Mouse (Mus musculus) gastrocnemius, adult 2 months (tissue): ENCODE data around the gene Mospd3. TPM values are rescaled to one million over a fixed set of nuclear protein-coding genes. Genes with fewer than 3 reads are reported as not detected.
A peak's percentile ranks its signal among the peaks of the same experiment; 100 is the strongest.
"Not testable (repeated sequence)": the region's sequence is repeated elsewhere in the genome, so short reads cannot be mapped to it uniquely, and the experiment has no call there.

Source experiments
- DNase-seq: peaks from one replicate; pipeline ENCODE4 v3.0.0; 2022
- H3K27ac ChIP-seq: fragments of 200-600 bp; 2 replicates; pipeline ENCODE4 v1.8.1; 2022; ENCODE audit warnings: mild to moderate bottlenecking
- H3K4me3 ChIP-seq: fragments of 200-600 bp; 2 replicates; pipeline ENCODE4 v1.8.1; 2022; ENCODE audit warnings: mild to moderate bottlenecking, moderate library complexity
- CTCF ChIP-seq: fragments of 200-600 bp; IDR thresholded peaks from 2 replicates; pipeline ENCODE4 v1.8.1; 2022; ENCODE audit warnings: antibody characterized with exemption, mild to moderate bottlenecking, moderate library complexity
- intact Hi-C: fragments of 180-260 bp; cut with DNase I; formaldehyde crosslinking; loops from one replicate; pipeline ENCODE4 v1.15.1; 2025
- total RNA-seq, 2 experiments: library from RNA; stranded (reverse); gene quantifications; 2 replicates each; pipeline ENCODE4 v1.2.3; 2021

The Mospd3 gene
- total RNA-seq, 2 experiments from 2014 or later, result 9.8 to 12.2 TPM

DNA sequence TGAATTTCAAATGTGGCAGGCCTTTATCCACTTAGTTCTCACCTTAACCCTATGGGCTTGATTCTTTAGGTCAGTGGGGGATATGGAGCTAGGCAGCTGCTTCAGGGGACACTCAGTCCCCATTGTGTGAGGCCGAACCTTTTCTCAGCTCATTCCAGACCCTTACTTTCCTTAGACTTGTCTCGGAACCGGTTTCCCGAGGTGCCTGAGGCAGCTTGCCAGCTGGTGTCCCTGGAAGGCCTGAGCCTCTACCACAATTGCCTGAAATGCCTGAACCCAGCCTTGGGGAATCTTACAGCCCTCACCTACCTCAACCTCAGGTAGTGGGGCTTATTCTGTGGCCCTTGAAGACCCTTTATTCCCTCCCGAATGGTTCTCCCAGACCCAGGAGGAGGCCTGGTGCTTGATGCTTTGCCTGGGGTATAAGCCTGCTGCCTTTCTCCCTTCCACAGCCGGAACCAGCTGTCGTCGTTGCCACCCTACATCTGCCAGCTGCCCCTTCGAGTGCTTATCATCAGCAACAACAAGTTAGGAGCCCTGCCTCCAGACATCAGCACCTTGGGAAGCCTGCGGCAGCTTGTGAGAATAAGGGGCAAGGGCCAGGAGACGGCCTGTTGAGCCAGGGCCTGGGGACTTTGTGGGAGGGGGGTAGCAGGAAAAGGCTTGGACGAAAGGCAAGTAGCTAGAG, 32.7 kb upstream of the Mospd3 start:
- intact Hi-C loops, result no loop called here
- DNase-seq, result no peak
- TF ChIP-seq CTCF, result no peak
- H3K4me3 ChIP-seq, result no peak overlapping the region
- peak overlapping the region; percentile 8; the same call in 1 of the 2 replicates for H3K27ac ChIP-seq

DNA sequence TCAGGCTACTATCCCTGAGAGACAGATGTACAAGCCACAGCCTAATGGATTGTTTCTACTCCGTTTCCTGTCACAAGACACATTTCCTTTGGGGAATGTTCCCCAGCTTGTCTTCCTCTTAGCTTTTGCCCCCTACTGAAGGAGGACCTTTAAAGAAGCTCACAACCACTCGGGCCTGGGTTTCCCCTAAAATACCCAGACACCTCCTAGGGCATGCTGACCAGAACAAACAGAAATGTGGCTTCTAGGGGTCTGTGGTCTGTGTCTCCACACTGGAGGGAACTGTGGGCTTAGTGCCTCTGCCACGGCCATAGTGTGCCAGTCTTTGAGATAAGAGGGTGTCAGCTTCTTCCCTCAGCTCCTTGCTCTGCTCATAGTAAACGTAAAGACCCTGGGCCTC, 30.7 kb upstream of the Mospd3 start:
- no peak for DNase-seq
- peak overlapping the region; percentile 95 for H3K27ac ChIP-seq
- TF ChIP-seq CTCF, result no peak
- H3K4me3 ChIP-seq, result peak overlapping the region; percentile 89
- intact Hi-C loops, result no loop called here

DNA sequence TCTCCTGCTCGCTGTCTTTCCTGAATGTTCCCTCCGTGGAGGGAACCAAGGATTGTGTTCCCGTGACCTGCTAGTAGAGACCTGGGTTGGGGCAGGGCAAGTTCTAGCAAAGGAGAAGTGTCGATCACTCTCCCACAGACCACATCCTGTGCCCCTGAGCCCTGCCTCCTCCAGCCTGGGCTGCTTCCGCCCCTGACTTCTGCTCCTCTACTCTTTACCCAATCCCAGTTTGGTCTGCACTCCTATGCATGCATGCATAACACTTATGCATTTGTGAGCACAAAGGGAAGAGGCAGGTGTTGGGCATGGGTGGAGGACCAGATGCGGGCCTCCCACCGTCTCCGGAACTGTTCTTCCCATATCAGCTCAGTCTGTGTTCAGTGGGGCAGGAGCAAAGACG, 30.3 kb upstream of the Mospd3 start:
- H3K27ac ChIP-seq, result peak overlapping the region; percentile 95
- DNase-seq, result no peak
- intact Hi-C loops, result no loop called here
- peak overlapping the region; percentile 89 for H3K4me3 ChIP-seq
- no peak for TF ChIP-seq CTCF

DNA sequence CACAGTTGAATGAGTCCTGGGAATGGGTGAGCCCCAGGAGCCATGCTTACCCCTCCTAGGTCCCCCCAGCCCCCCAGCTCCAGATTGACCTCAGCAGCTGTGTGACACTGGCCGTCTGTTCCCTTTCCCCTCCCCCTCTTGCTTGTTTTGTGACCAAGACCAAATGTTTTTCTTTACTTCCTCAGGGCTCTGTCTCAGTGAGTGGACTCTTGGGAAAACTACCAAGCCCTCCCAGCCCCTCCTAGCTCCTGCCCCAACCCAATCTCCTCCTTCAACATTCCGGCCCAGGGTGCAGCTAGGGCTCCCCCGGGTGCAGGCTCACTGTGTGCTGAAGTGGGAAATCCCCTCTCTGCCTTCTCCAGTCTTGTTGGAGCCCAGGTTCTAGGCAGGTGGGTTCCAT, 29.7 kb upstream of the Mospd3 start:
- no peak for TF ChIP-seq CTCF
- peak overlapping the region; percentile 95 for H3K27ac ChIP-seq
- intact Hi-C loops, result no loop called here
- DNase-seq, result no peak
- peak overlapping the region; percentile 89 for H3K4me3 ChIP-seq

GRCm38 (mm10) chr5:137629906-137630545, 29.2 kb upstream of the Mospd3 start:
- Histone ChIP-seq H3K27ac (peak overlapping the region; percentile 95), H3K4me3 (peak overlapping the region; percentile 89)
- DNase-seq, result no peak
- TF ChIP-seq CTCF, result no peak
- intact Hi-C loops, result no loop called here

GRCm38 (mm10) chr5:137629306-137629721, 28.5 kb upstream of the Mospd3 start:
- DNase-seq, result no peak
- intact Hi-C loops, result no loop called here
- peak overlapping the region; percentile 95 for H3K27ac ChIP-seq
- TF ChIP-seq CTCF, result no peak
- peak overlapping the region; percentile 89 for H3K4me3 ChIP-seq

DNA sequence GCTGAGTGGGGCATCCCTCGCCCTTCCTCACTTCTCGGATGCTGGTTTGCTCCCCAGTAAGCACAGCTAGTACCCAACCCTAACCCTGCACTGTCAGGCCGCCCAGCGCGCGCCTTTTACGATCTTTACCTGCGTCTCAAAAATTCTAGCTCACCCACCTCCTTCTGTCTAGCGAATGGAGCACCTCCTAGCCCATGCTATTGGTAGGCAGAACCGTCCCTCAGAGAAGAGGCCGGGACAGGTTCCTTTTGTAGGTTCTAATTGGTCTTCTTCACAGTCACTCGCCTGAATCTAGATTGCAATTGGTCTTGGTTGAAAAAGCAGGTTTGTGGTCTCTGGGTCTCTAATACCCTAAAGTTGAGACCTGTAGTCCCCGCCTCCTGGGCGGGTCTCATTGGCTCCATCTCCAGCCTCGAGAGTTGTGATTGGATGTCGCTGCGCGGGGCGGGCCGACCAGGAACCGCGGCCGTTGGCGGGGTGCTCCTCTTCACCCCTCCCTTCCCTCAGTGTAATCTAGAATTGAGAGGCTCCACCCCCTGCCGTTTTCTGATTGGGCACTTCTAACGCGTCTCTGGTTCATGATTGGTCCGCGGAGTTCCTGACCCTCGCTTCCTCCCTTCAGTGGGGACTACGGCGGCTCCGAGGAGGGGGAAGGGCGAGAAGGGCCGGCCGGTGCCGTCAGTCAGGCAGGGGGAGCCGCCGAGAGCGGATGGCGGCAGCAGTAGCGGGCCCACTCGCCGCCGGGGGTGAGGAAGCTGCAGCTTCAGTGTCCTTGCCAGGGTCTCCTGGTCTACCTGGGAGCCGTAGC, 27.8 kb upstream of the Mospd3 start, which contains the start of the genes Fbxo24, Lrch4 and Gm20605:
Gene Fbxo24, minus strand, starts transcription at position 505 of the 808 bp plus-strand sequence.
Gene Lrch4, plus strand, starts transcription at position 624 of the 808 bp plus-strand sequence.
Gene Gm20605, plus strand, starts transcription at position 678 of the 808 bp plus-strand sequence.
- intact Hi-C loops, result loop anchor here (1.0 kb wide), 1 partner anchor 27 kb away; the partner anchor contains the start of gene Mospd3
- TF ChIP-seq CTCF, result peak; percentile 28; the same call in 1 of the 2 replicates
- Histone ChIP-seq H3K4me3 (peak within 1 kb of the TSS; percentile 89), H3K27ac (peak within 1 kb of the TSS; percentile 97)
- DNase-seq, result peak; percentile 99

GRCm38 (mm10) chr5:137627991-137628390, 27.1 kb upstream of the Mospd3 start:
- Histone ChIP-seq H3K4me3 (peak overlapping the region; percentile 89), H3K27ac (peak overlapping the region; percentile 97)
- intact Hi-C loops, result loop anchor here (1.0 kb wide), 1 partner anchor 27 kb away; the partner anchor contains the start of gene Mospd3
- TF ChIP-seq CTCF, result peak; percentile 24; the same call in 1 of the 2 replicates
- DNase-seq, result no peak

- TF ChIP-seq CTCF, result no peak
- no peak overlapping the region for H3K27ac ChIP-seq
- intact Hi-C loops, result no loop called here
Measured at GRCm38 (mm10) chr5:137623937-137624530, 23.2 kb upstream of the Mospd3 start.

DNA sequence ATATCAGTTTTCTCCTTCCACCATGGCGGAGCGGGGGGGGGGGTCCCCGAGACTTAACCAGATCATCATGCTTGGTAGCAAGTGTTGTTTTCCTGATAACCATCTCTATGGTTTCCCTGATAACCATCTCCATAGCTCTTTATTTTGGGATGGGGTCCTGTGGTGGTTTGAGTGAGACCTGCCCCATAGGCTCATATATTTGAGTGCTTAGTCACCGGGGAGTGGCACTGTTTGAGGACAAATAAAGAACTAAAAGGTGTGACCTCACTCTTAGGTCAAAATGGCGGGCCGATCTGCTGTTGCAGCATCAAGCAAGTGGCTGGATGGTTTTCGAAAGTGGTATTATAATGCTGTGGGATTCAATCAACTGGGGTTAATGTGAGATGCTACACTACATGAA, 14.5 kb upstream of the Mospd3 start:
- Histone ChIP-seq H3K4me3 (no peak overlapping the region), H3K27ac (no peak overlapping the region)
- intact Hi-C loops, result no loop called here
- no peak for DNase-seq
- TF ChIP-seq CTCF, result no peak

More at GRCm38 (mm10) chr5:137623937-137624530, 23.2 kb upstream of the Mospd3 start:
- H3K4me3 ChIP-seq, result no peak overlapping the region
- DNase-seq, result no peak

- H3K4me3 ChIP-seq, H3K27ac ChIP-seq, DNase-seq, intact Hi-C loops: not testable (repeated sequence)
- TF ChIP-seq CTCF, result peak; percentile 29; the same call in 1 of the 2 replicates
Measured at GRCm38 (mm10) chr5:137614921-137615320, 14.1 kb upstream of the Mospd3 start.

- DNase-seq, result peak; percentile 77
- intact Hi-C loops, result no loop called here
- peak within 1 kb of the TSS; percentile 72 for H3K4me3 ChIP-seq
- no peak for TF ChIP-seq CTCF
- peak within 1 kb of the TSS; percentile 88 for H3K27ac ChIP-seq
Measured at GRCm38 (mm10) chr5:137613550-137613949, 12.7 kb upstream of the Mospd3 start, which contains the start of gene Pcolce. Gene Pcolce (minus strand): TSS chr5:137613784.
